Mouse (Mus musculus) spleen, adult 2 months (tissue): ENCODE data around the gene Slc51a.

Source experiments
- CTCF ChIP-seq: fragments of 200-500 bp; IDR thresholded peaks from 2 replicates; pipeline ENCODE4 v1.5.1; 2011; ENCODE audit warnings: mild to moderate bottlenecking, inconsistent platforms; ENCODE audit not compliant: insufficient read depth, insufficient read length, insufficient replicate concordance; ENCODE audit errors: extremely low read depth
- POLR2A ChIP-seq: fragments of 200-500 bp; IDR thresholded peaks from 2 replicates; pipeline ENCODE4 v1.6.1; 2011; ENCODE audit warnings: low read depth, low read length, inconsistent platforms

- TF ChIP-seq CTCF = no peak
- TF ChIP-seq POLR2A = no peak
Measured at GRCm38 (mm10) chr16:32460518-32460917, 27.2 kb downstream of the Slc51a start.
